Mouse (Mus musculus) G1E (cell line): ENCODE results near the gene Vegfb.

Experiments used
- CTCF ChIP-seq: IDR thresholded peaks from 2 replicates; pipeline ENCODE4 v1.5.1; 2012; ENCODE audit warnings: low read depth, low read length, inconsistent platforms, mixed read lengths
- GATA1 ChIP-seq: IDR thresholded peaks from 2 replicates; pipeline ENCODE4 v1.6.1; 2012; ENCODE audit warnings: borderline replicate concordance, low read length, inconsistent platforms, mixed read lengths
- GATA2 ChIP-seq: IDR thresholded peaks from 2 replicates; pipeline ENCODE4 v1.6.1; 2012; ENCODE audit warnings: low read depth, low read length, inconsistent platforms, borderline replicate concordance
- POLR2AphosphoS5 ChIP-seq: IDR thresholded peaks from 2 replicates; pipeline ENCODE4 v1.6.1; 2012; ENCODE audit warnings: low read depth, low read length, inconsistent platforms; ENCODE audit not compliant: insufficient replicate concordance
- TAL1 ChIP-seq: conservative IDR thresholded peaks from 2 replicates; pipeline ENCODE4 v1.6.1; 2012; ENCODE audit warnings: low read depth, low read length, inconsistent platforms, mixed read lengths

GRCm38 (mm10) chr19:6987061-6987903, at the start of gene Vegfb:
- no peak for TF ChIP-seq CTCF
- TF ChIP-seq GATA1, result no peak
- no peak for TF ChIP-seq TAL1
- TF ChIP-seq GATA2, result no peak
- TF ChIP-seq POLR2AphosphoS5, result no peak
